Mouse (Mus musculus): ENCODE results near the gene Rnf123. TPM values are rescaled to one million over a fixed set of nuclear protein-coding genes. Genes with fewer than 3 reads are reported as not detected.

The Rnf123 gene
- polyA plus RNA-seq, 1 experiment from 2014 or later: 33.5 TPM

GRCm38 (mm10) chr9:108065491-108066011 lies 17.6 kb downstream of the Rnf123 start:
- Histone ChIP-seq H3K9ac (replicated peaks; ENCODE audit: low read depth, low read length) (no peak overlapping the region), H3K4me3 (ENCODE audit: low read depth, low read length) (no peak overlapping the region), H3K36me3 (ENCODE audit: control insufficient read depth, insufficient read depth, low read length) (peaks cover 15% of the 10 kb centered on the region), H3K27me3 (ENCODE audit: control insufficient read depth, insufficient read depth, low read length) (no peaks in the 10 kb centered on the region), H3K9me3 (ENCODE audit: control insufficient read depth, low read depth, low read length) (no peaks in the 10 kb centered on the region), H3K4me2 (replicated peaks; ENCODE audit: low read depth, low read length) (no peak overlapping the region), H3K4me1 (ENCODE audit: control insufficient read depth, insufficient read depth, low read length) (0 out of 2 replicates have a peak, but pooled peaks cover 4% of the 10 kb centered on the region), H3K27ac (ENCODE audit: low read length) (no peak overlapping the region)
- no peak for ATAC-seq (ENCODE audit: insufficient number of reproducible peaks, insufficient read depth, low FRiP score, low read depth)
- 36% methylated on average over 5 of the region's 5 CpGs for WGBS

- H3K27me3 ChIP-seq (ENCODE audit: control insufficient read depth, insufficient read depth, low read length): no peaks in the 10 kb centered on the region
Observed at GRCm38 (mm10) chr9:108063361-108063760, 19.8 kb downstream of the Rnf123 start.

GRCm38 (mm10) chr9:108062142-108062541 lies 21.0 kb downstream of the Rnf123 start:
- WGBS: 86% methylated on average over 3 of the region's 3 CpGs
- Histone ChIP-seq H3K27ac (ENCODE audit: low read length) (no peak overlapping the region), H3K4me2 (replicated peaks; ENCODE audit: low read depth, low read length) (no peak overlapping the region), H3K9me3 (ENCODE audit: control insufficient read depth, low read depth, low read length) (no peaks in the 10 kb centered on the region), H3K4me3 (ENCODE audit: low read depth, low read length) (no peak overlapping the region), H3K9ac (replicated peaks; ENCODE audit: low read depth, low read length) (no peak overlapping the region), H3K4me1 (ENCODE audit: control insufficient read depth, insufficient read depth, low read length) (no peaks in the 10 kb centered on the region), H3K36me3 (ENCODE audit: control insufficient read depth, insufficient read depth, low read length) (peaks cover 16% of the 10 kb centered on the region), H3K27me3 (ENCODE audit: control insufficient read depth, insufficient read depth, low read length) (no peaks in the 10 kb centered on the region)
- ATAC-seq (ENCODE audit: insufficient number of reproducible peaks, insufficient read depth, low FRiP score, low read depth): no peak

More at GRCm38 (mm10) chr9:108063361-108063760, 19.8 kb downstream of the Rnf123 start:
- Histone ChIP-seq H3K9me3 (ENCODE audit: control insufficient read depth, low read depth, low read length) (no peaks in the 10 kb centered on the region), H3K4me2 (replicated peaks; ENCODE audit: low read depth, low read length) (no peak overlapping the region), H3K4me1 (ENCODE audit: control insufficient read depth, insufficient read depth, low read length) (0 out of 2 replicates have a peak, but pooled peaks cover 4% of the 10 kb centered on the region), H3K4me3 (ENCODE audit: low read depth, low read length) (no peak overlapping the region), H3K27ac (ENCODE audit: low read length) (no peak overlapping the region), H3K36me3 (ENCODE audit: control insufficient read depth, insufficient read depth, low read length) (peaks cover 16% of the 10 kb centered on the region), H3K9ac (replicated peaks; ENCODE audit: low read depth, low read length) (no peak overlapping the region)
- ATAC-seq (ENCODE audit: insufficient number of reproducible peaks, insufficient read depth, low FRiP score, low read depth): no peak
- 83% methylated on average over 12 of the region's 12 CpGs for WGBS

GRCm38 (mm10) chr9:108058291-108058690 lies 24.9 kb downstream of the Rnf123 start:
- WGBS: 89% methylated on average over 9 of the region's 9 CpGs
- Histone ChIP-seq H3K9ac (replicated peaks; ENCODE audit: low read depth, low read length) (no peak overlapping the region), H3K27ac (ENCODE audit: low read length) (no peak overlapping the region), H3K9me3 (ENCODE audit: control insufficient read depth, low read depth, low read length) (no peaks in the 10 kb centered on the region), H3K36me3 (ENCODE audit: control insufficient read depth, insufficient read depth, low read length) (peaks cover 23% of the 10 kb centered on the region), H3K4me1 (ENCODE audit: control insufficient read depth, insufficient read depth, low read length) (no peaks in the 10 kb centered on the region), H3K4me2 (replicated peaks; ENCODE audit: low read depth, low read length) (no peak overlapping the region), H3K27me3 (ENCODE audit: control insufficient read depth, insufficient read depth, low read length) (no peaks in the 10 kb centered on the region), H3K4me3 (ENCODE audit: low read depth, low read length) (no peak overlapping the region)
- ATAC-seq (ENCODE audit: insufficient number of reproducible peaks, insufficient read depth, low FRiP score, low read depth): no peak

GRCm38 (mm10) chr9:108057262-108057562 lies 25.9 kb downstream of the Rnf123 start:
- Histone ChIP-seq H3K9ac (replicated peaks; ENCODE audit: low read depth, low read length) (no peak overlapping the region), H3K4me3 (ENCODE audit: low read depth, low read length) (no peak overlapping the region), H3K4me1 (ENCODE audit: control insufficient read depth, insufficient read depth, low read length) (no peaks in the 10 kb centered on the region), H3K36me3 (ENCODE audit: control insufficient read depth, insufficient read depth, low read length) (peaks cover 17% of the 10 kb centered on the region), H3K27me3 (ENCODE audit: control insufficient read depth, insufficient read depth, low read length) (no peaks in the 10 kb centered on the region), H3K27ac (ENCODE audit: low read length) (no peak overlapping the region), H3K4me2 (replicated peaks; ENCODE audit: low read depth, low read length) (no peak overlapping the region), H3K9me3 (ENCODE audit: control insufficient read depth, low read depth, low read length) (no peaks in the 10 kb centered on the region)
- 81% methylated on average over 5 of the region's 5 CpGs for WGBS
- no peak for ATAC-seq (ENCODE audit: insufficient number of reproducible peaks, insufficient read depth, low FRiP score, low read depth)

GRCm38 (mm10) chr9:108056361-108057261 lies 26.5 kb downstream of the Rnf123 start:
- H3K27ac ChIP-seq (ENCODE audit: low read length): no peak overlapping the region
- H3K4me3 ChIP-seq (ENCODE audit: low read depth, low read length): no peak overlapping the region
- H3K4me1 ChIP-seq (ENCODE audit: control insufficient read depth, insufficient read depth, low read length): no peaks in the 10 kb centered on the region
- no peak overlapping the region for H3K4me2 ChIP-seq (replicated peaks; ENCODE audit: low read depth, low read length)
- no peaks in the 10 kb centered on the region for H3K9me3 ChIP-seq (ENCODE audit: control insufficient read depth, low read depth, low read length)
- no peak overlapping the region for H3K9ac ChIP-seq (replicated peaks; ENCODE audit: low read depth, low read length)
- WGBS: 84% methylated on average over 28 of the region's 28 CpGs
- H3K27me3 ChIP-seq (ENCODE audit: control insufficient read depth, insufficient read depth, low read length): no peaks in the 10 kb centered on the region
- no peak for ATAC-seq (ENCODE audit: insufficient number of reproducible peaks, insufficient read depth, low FRiP score, low read depth)
- peaks cover 17% of the 10 kb centered on the region for H3K36me3 ChIP-seq (ENCODE audit: control insufficient read depth, insufficient read depth, low read length)

- H3K27me3 ChIP-seq (ENCODE audit: control insufficient read depth, insufficient read depth, low read length): no peaks in the 10 kb centered on the region
- H3K4me2 ChIP-seq (replicated peaks; ENCODE audit: low read depth, low read length): no peak overlapping the region
- H3K9ac ChIP-seq (replicated peaks; ENCODE audit: low read depth, low read length): no peak overlapping the region
- peaks cover 25% of the 10 kb centered on the region for H3K36me3 ChIP-seq (ENCODE audit: control insufficient read depth, insufficient read depth, low read length)
- no peaks in the 10 kb centered on the region for H3K4me1 ChIP-seq (ENCODE audit: control insufficient read depth, insufficient read depth, low read length)
- H3K9me3 ChIP-seq (ENCODE audit: control insufficient read depth, low read depth, low read length): no peaks in the 10 kb centered on the region
- H3K4me3 ChIP-seq (ENCODE audit: low read depth, low read length): no peak overlapping the region
- no peak for ATAC-seq (ENCODE audit: insufficient number of reproducible peaks, insufficient read depth, low FRiP score, low read depth)
- H3K27ac ChIP-seq (ENCODE audit: low read length): no peak overlapping the region
- 83% methylated on average over 6 of the region's 6 CpGs for WGBS
Observed at GRCm38 (mm10) chr9:108055661-108056237, 27.4 kb downstream of the Rnf123 start.

- Histone ChIP-seq H3K9me3 (ENCODE audit: control insufficient read depth, low read depth, low read length) (no peaks in the 10 kb centered on the region), H3K4me1 (ENCODE audit: control insufficient read depth, insufficient read depth, low read length) (peaks cover 2% of the 10 kb centered on the region; the same call in 1 of the 2 replicates), H3K4me3 (ENCODE audit: low read depth, low read length) (no peak overlapping the region), H3K27me3 (ENCODE audit: control insufficient read depth, insufficient read depth, low read length) (no peaks in the 10 kb centered on the region), H3K27ac (ENCODE audit: low read length) (no peak overlapping the region), H3K9ac (replicated peaks; ENCODE audit: low read depth, low read length) (no peak overlapping the region), H3K36me3 (ENCODE audit: control insufficient read depth, insufficient read depth, low read length) (peaks cover 30% of the 10 kb centered on the region), H3K4me2 (replicated peaks; ENCODE audit: low read depth, low read length) (no peak overlapping the region)
- no peak for ATAC-seq (ENCODE audit: insufficient number of reproducible peaks, insufficient read depth, low FRiP score, low read depth)
- WGBS: 65% methylated on average over 1 of the region's 1 CpGs
Observed at GRCm38 (mm10) chr9:108055061-108055460, 28.1 kb downstream of the Rnf123 start.
